Mouse (Mus musculus): ENCODE data around the gene Rab11fip5. TPM values are rescaled to one million over a fixed set of nuclear protein-coding genes. Genes with fewer than 3 reads are reported as not detected.

The Rab11fip5 gene
- polyA plus RNA-seq, 1 experiment from 2014 or later = 4.5 TPM

- Histone ChIP-seq H3K27ac (ENCODE audit: low read depth, low read length) (no peak overlapping the region), H3K36me3 (ENCODE audit: control insufficient read depth, insufficient read depth, low read length) (no peaks in the 10 kb centered on the region), H3K9ac (ENCODE audit: low read length) (no peak overlapping the region), H3K9me3 (ENCODE audit: control insufficient read depth, low read length) (no peaks in the 10 kb centered on the region), H3K4me3 (ENCODE audit: low read depth, low read length) (no peak overlapping the region), H3K4me1 (replicated peaks; ENCODE audit: control insufficient read depth, insufficient read depth, low read length) (no peaks in the 10 kb centered on the region), H3K27me3 (ENCODE audit: control insufficient read depth, insufficient read depth, low read length) (no peaks in the 10 kb centered on the region), H3K4me2 (ENCODE audit: low read depth, low read length, severe bottlenecking) (peak overlapping the region; percentile 33; the same call in 1 of the 2 replicates)
- DNase-seq (ENCODE audit: low spot score) (peak; percentile 93), ATAC-seq (replicated peaks; ENCODE audit: low FRiP score) (peak; percentile 87)
- WGBS = 27% methylated on average over 10 of the region's 10 CpGs
Observed at GRCm38 (mm10) chr6:85380201-85380900, 5.9 kb upstream of the Rab11fip5 start.

GRCm38 (mm10) chr6:85378629-85379028 lies 4.2 kb upstream of the Rab11fip5 start:
- H3K27ac ChIP-seq (ENCODE audit: low read depth, low read length) = no peak overlapping the region
- H3K36me3 ChIP-seq (ENCODE audit: control insufficient read depth, insufficient read depth, low read length) = no peaks in the 10 kb centered on the region
- ATAC-seq (replicated peaks; ENCODE audit: low FRiP score) (no peak), DNase-seq (ENCODE audit: low spot score) (no peak)
- no peak overlapping the region for H3K4me2 ChIP-seq (ENCODE audit: low read depth, low read length, severe bottlenecking)
- no peak overlapping the region for H3K4me3 ChIP-seq (ENCODE audit: low read depth, low read length)
- 59% methylated on average over 8 of the region's 8 CpGs for WGBS
- H3K4me1 ChIP-seq (replicated peaks; ENCODE audit: control insufficient read depth, insufficient read depth, low read length) = 0 out of 2 replicates have a peak, but pooled peaks cover 2% of the 10 kb centered on the region
- no peak overlapping the region for H3K9ac ChIP-seq (ENCODE audit: low read length)
- H3K9me3 ChIP-seq (ENCODE audit: control insufficient read depth, low read length) = no peaks in the 10 kb centered on the region
- no peaks in the 10 kb centered on the region for H3K27me3 ChIP-seq (ENCODE audit: control insufficient read depth, insufficient read depth, low read length)

DNA sequence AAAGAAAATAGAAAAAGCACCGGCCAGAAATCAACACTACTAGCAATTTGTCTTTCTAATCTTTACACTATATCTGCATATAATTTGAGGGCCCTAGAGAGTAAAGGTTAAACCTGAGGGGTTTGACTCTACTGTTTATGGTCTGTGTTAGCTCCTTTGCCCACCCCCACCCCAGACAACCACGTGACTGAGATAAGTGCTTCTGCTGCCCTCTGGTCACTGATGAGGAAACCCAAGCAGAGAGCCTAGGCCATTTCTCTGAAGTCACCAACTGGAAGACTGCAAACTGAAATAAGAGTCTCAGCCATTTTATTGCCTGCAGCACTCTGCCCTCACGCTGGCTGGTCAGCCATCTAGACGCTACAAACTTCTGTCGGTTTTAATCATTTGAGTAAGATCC lies 3.4 kb upstream of the Rab11fip5 start:
- H3K9ac ChIP-seq (ENCODE audit: low read length) = no peak overlapping the region
- 60% methylated on average over 5 of the region's 5 CpGs for WGBS
- no peak overlapping the region for H3K4me3 ChIP-seq (ENCODE audit: low read depth, low read length)
- H3K4me1 ChIP-seq (replicated peaks; ENCODE audit: control insufficient read depth, insufficient read depth, low read length) = 0 out of 2 replicates have a peak, but pooled peaks cover 2% of the 10 kb centered on the region
- DNase-seq (ENCODE audit: low spot score) = no peak
- ATAC-seq (replicated peaks; ENCODE audit: low FRiP score) = no peak
- no peaks in the 10 kb centered on the region for H3K36me3 ChIP-seq (ENCODE audit: control insufficient read depth, insufficient read depth, low read length)
- no peak overlapping the region for H3K4me2 ChIP-seq (ENCODE audit: low read depth, low read length, severe bottlenecking)
- H3K27me3 ChIP-seq (ENCODE audit: control insufficient read depth, insufficient read depth, low read length) = no peaks in the 10 kb centered on the region; the same call in 1 of the 2 replicates
- H3K27ac ChIP-seq (ENCODE audit: low read depth, low read length) = no peak overlapping the region
- no peaks in the 10 kb centered on the region for H3K9me3 ChIP-seq (ENCODE audit: control insufficient read depth, low read length)

GRCm38 (mm10) chr6:85377066-85377734 lies 2.8 kb upstream of the Rab11fip5 start:
- H3K9me3 ChIP-seq (ENCODE audit: control insufficient read depth, low read length) = no peaks in the 10 kb centered on the region
- H3K9ac ChIP-seq (ENCODE audit: low read length) = no peak overlapping the region
- 83% methylated on average over 4 of the region's 4 CpGs for WGBS
- no peak overlapping the region for H3K4me2 ChIP-seq (ENCODE audit: low read depth, low read length, severe bottlenecking)
- DNase-seq (ENCODE audit: low spot score) (no peak), ATAC-seq (replicated peaks; ENCODE audit: low FRiP score) (no peak)
- H3K4me1 ChIP-seq (replicated peaks; ENCODE audit: control insufficient read depth, insufficient read depth, low read length) = 0 out of 2 replicates have a peak, but pooled peaks cover 2% of the 10 kb centered on the region
- no peak overlapping the region for H3K27ac ChIP-seq (ENCODE audit: low read depth, low read length)
- no peaks in the 10 kb centered on the region; the same call in 1 of the 2 replicates for H3K27me3 ChIP-seq (ENCODE audit: control insufficient read depth, insufficient read depth, low read length)
- H3K36me3 ChIP-seq (ENCODE audit: control insufficient read depth, insufficient read depth, low read length) = no peaks in the 10 kb centered on the region
- H3K4me3 ChIP-seq (ENCODE audit: low read depth, low read length) = no peak overlapping the region

GRCm38 (mm10) chr6:85374734-85375114 lies 290 bp upstream of the Rab11fip5 start:
- Histone ChIP-seq H3K4me3 (ENCODE audit: low read depth, low read length) (peak overlapping the region; percentile 65), H3K4me1 (replicated peaks; ENCODE audit: control insufficient read depth, insufficient read depth, low read length) (0 out of 2 replicates have a peak, but pooled peaks cover 2% of the 10 kb centered on the region), H3K27me3 (ENCODE audit: control insufficient read depth, insufficient read depth, low read length) (no peaks in the 10 kb centered on the region; the same call in 1 of the 2 replicates), H3K27ac (ENCODE audit: low read depth, low read length) (no peak overlapping the region), H3K9me3 (ENCODE audit: control insufficient read depth, low read length) (no peaks in the 10 kb centered on the region), H3K36me3 (ENCODE audit: control insufficient read depth, insufficient read depth, low read length) (no peaks in the 10 kb centered on the region), H3K9ac (ENCODE audit: low read length) (peak overlapping the region; percentile 29; the same call in 1 of the 2 replicates), H3K4me2 (ENCODE audit: low read depth, low read length, severe bottlenecking) (peak overlapping the region; percentile 97)
- ATAC-seq (replicated peaks; ENCODE audit: low FRiP score) (peak; percentile 98), DNase-seq (ENCODE audit: low spot score) (peak; percentile 98)
- WGBS = under 1% methylated on average over 19 of the region's 19 CpGs

DNA sequence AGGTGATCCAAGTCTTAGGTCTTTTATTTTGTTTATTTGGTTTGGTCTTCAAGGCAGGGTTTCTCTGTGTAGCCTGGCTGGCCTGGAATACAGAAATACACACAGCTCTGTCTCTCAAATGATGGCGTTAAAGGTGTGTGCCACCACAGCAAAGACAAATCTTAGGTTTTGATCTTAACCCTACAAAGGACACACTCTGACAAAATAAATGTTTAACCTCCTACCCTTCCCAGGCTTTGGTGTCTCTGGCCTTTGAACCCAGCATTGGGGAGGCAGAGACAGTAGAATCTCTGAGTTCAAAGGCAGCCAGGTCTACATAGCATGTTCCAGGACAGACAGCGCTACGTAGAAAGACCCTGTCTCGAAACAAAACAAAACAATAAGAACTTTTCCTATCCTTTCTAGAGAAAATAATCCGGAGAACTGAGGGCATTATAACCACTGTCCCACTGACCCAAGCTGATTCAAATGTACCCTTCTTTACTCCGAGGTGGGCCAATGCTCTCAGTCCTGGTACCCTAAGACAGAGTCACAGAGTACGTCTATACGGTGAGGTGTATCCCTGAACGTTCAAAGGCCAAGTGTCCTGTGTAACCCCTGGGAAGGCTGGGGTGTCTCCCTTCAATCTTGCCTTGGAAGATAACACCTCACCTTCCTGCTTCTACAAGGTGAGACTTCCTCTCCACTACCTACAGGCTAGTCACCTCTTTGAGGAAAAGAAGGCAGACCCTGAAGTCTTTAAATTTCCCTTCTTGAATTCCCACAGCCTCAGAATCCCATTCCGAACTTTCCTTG lies 1.2 kb downstream of the Rab11fip5 start:
- Histone ChIP-seq H3K27ac (ENCODE audit: low read depth, low read length) (no peak overlapping the region), H3K4me1 (replicated peaks; ENCODE audit: control insufficient read depth, insufficient read depth, low read length) (0 out of 2 replicates have a peak, but pooled peaks cover 2% of the 10 kb centered on the region), H3K4me3 (ENCODE audit: low read depth, low read length) (peak overlapping the region; percentile 65), H3K9ac (ENCODE audit: low read length) (peak overlapping the region; percentile 74; the same call in 1 of the 2 replicates), H3K4me2 (ENCODE audit: low read depth, low read length, severe bottlenecking) (peak overlapping the region; percentile 97), H3K36me3 (ENCODE audit: control insufficient read depth, insufficient read depth, low read length) (no peaks in the 10 kb centered on the region), H3K9me3 (ENCODE audit: control insufficient read depth, low read length) (no peaks in the 10 kb centered on the region), H3K27me3 (ENCODE audit: control insufficient read depth, insufficient read depth, low read length) (no peaks in the 10 kb centered on the region; the same call in 1 of the 2 replicates)
- WGBS = 88% methylated on average over 10 of the region's 10 CpGs
- ATAC-seq (replicated peaks; ENCODE audit: low FRiP score) (no peak), DNase-seq (ENCODE audit: low spot score) (no peak)

GRCm38 (mm10) chr6:85372496-85372895 lies 1.9 kb downstream of the Rab11fip5 start:
- H3K36me3 ChIP-seq (ENCODE audit: control insufficient read depth, insufficient read depth, low read length) = no peaks in the 10 kb centered on the region
- H3K4me2 ChIP-seq (ENCODE audit: low read depth, low read length, severe bottlenecking) = no peak overlapping the region
- H3K4me1 ChIP-seq (replicated peaks; ENCODE audit: control insufficient read depth, insufficient read depth, low read length) = 0 out of 2 replicates have a peak, but pooled peaks cover 2% of the 10 kb centered on the region
- no peak overlapping the region for H3K9ac ChIP-seq (ENCODE audit: low read length)
- H3K27ac ChIP-seq (ENCODE audit: low read depth, low read length) = no peak overlapping the region
- no peak for DNase-seq (ENCODE audit: low spot score)
- ATAC-seq (replicated peaks; ENCODE audit: low FRiP score) = no peak
- no peaks in the 10 kb centered on the region for H3K9me3 ChIP-seq (ENCODE audit: control insufficient read depth, low read length)
- WGBS = 93% methylated on average over 2 of the region's 2 CpGs
- no peak overlapping the region for H3K4me3 ChIP-seq (ENCODE audit: low read depth, low read length)
- no peaks in the 10 kb centered on the region; the same call in 1 of the 2 replicates for H3K27me3 ChIP-seq (ENCODE audit: control insufficient read depth, insufficient read depth, low read length)

GRCm38 (mm10) chr6:85371859-85372405 lies 2.5 kb downstream of the Rab11fip5 start:
- DNase-seq (ENCODE audit: low spot score) = no peak
- no peak overlapping the region for H3K4me2 ChIP-seq (ENCODE audit: low read depth, low read length, severe bottlenecking)
- H3K9me3 ChIP-seq (ENCODE audit: control insufficient read depth, low read length) = no peaks in the 10 kb centered on the region
- no peak for ATAC-seq (replicated peaks; ENCODE audit: low FRiP score)
- no peak overlapping the region for H3K4me3 ChIP-seq (ENCODE audit: low read depth, low read length)
- 0 out of 2 replicates have a peak, but pooled peaks cover 2% of the 10 kb centered on the region for H3K4me1 ChIP-seq (replicated peaks; ENCODE audit: control insufficient read depth, insufficient read depth, low read length)
- H3K9ac ChIP-seq (ENCODE audit: low read length) = no peak overlapping the region
- no peak overlapping the region for H3K27ac ChIP-seq (ENCODE audit: low read depth, low read length)
- H3K27me3 ChIP-seq (ENCODE audit: control insufficient read depth, insufficient read depth, low read length) = no peaks in the 10 kb centered on the region; the same call in 1 of the 2 replicates
- 88% methylated on average over 6 of the region's 6 CpGs for WGBS
- H3K36me3 ChIP-seq (ENCODE audit: control insufficient read depth, insufficient read depth, low read length) = no peaks in the 10 kb centered on the region

Measured in forebrain, embryonic 11.5 days (tissue).